8 mouse cellular contexts compared by ENCODE assay signal in genomic region chr2:93975526-93976435, GRCm38 (mm10). TPM values are rescaled to one million over a fixed set of nuclear protein-coding genes. Genes with fewer than 3 reads are reported as not detected.
A peak's percentile ranks its signal among the peaks of the same experiment; 100 is the strongest.
DNase-seq lines count a peak whose midpoint lies in the region; ATAC-seq lines count a peak whose summit lies in the region.

No protein-coding gene starts in this region.

- WGBS in kidney, embryonic 16.5 days, result 19% methylated on average over 21 of the region's 21 CpGs
- 20% methylated on average over 21 of the region's 21 CpGs for WGBS in neural tube, embryonic 12.5 days

- ATAC-seq in kidney, embryonic 16.5 days (ENCODE audit: low FRiP score, low TSS enrichment), result peak; percentile 17
- peak; percentile 37 for ATAC-seq in inflammation-experienced regulatory T-cells, adult 6 months
- peak; percentile 43 for ATAC-seq in neural tube, embryonic 12.5 days (ENCODE audit: low FRiP score, low read depth)
- ATAC-seq in erythroblast, adult 5-6 weeks (replicated peaks; ENCODE audit: low FRiP score, poor library complexity, severe bottlenecking), result no peak

- peak overlapping the region; percentile 66 for H3K9ac ChIP-seq in kidney, embryonic 16.5 days (replicated peaks; ENCODE audit: low read length)
- peak overlapping the region; percentile 64 for H3K9ac ChIP-seq in neural tube, embryonic 12.5 days

- H3K4me2 ChIP-seq in kidney, embryonic 16.5 days (replicated peaks; ENCODE audit: low read depth, low read length), result peak overlapping the region; percentile 85
- H3K4me2 ChIP-seq in neural tube, embryonic 12.5 days (replicated peaks), result peak overlapping the region; percentile 88

- H3K27me3 ChIP-seq in kidney, embryonic 16.5 days (ENCODE audit: insufficient read depth, low read length), result peaks cover 5% of the 10 kb centered on the region; the same call in 1 of the 2 replicates
- no peaks in the 10 kb centered on the region; the same call in 1 of the 2 replicates for H3K27me3 ChIP-seq in neural tube, embryonic 12.5 days (replicated peaks)

- DNase-seq in kidney, postnatal 4 days, result no peak
- peak; percentile 65 for DNase-seq in embryo, embryonic 10 days (ENCODE audit: low spot score)
- no peak for DNase-seq in urinary bladder, postnatal 36 days (ENCODE audit: low spot score in 2 of 2)
- DNase-seq in kidney, postnatal 10 days, result no peak

- peaks cover 8% of the 10 kb centered on the region; the same call in 1 of the 2 replicates for H3K36me3 ChIP-seq in kidney, embryonic 16.5 days (ENCODE audit: insufficient read depth, low read length)
- peaks cover 16% of the 10 kb centered on the region for H3K36me3 ChIP-seq in neural tube, embryonic 12.5 days

- peak overlapping the region; percentile 49 for H3K4me3 ChIP-seq in kidney, embryonic 16.5 days (ENCODE audit: low read length)
- H3K4me3 ChIP-seq in neural tube, embryonic 12.5 days, result peak overlapping the region; percentile 39

- peaks cover 21% of the 10 kb centered on the region for H3K4me1 ChIP-seq in kidney, embryonic 16.5 days (ENCODE audit: insufficient read depth, low read length)
- peaks cover 23% of the 10 kb centered on the region for H3K4me1 ChIP-seq in neural tube, embryonic 12.5 days

- H3K9me3 ChIP-seq in kidney, embryonic 16.5 days (ENCODE audit: low read length), result no peaks in the 10 kb centered on the region
- H3K9me3 ChIP-seq in neural tube, embryonic 12.5 days, result no peaks in the 10 kb centered on the region

- H3K27ac ChIP-seq in kidney, embryonic 16.5 days (ENCODE audit: low read length), result peak overlapping the region; percentile 59
- H3K27ac ChIP-seq in neural tube, embryonic 12.5 days, result peak overlapping the region; percentile 32; the same call in 1 of the 2 replicates

RNA-seq across cellular contexts. Expression of gene Gm13889, which starts 18.8 kb away (rescaled TPM):
- polyA plus RNA-seq in kidney, embryonic 16.5 days (2015; fragmentation: Nextera tagmentation; extraction: Ambion mirVana), result 9.5 and 10.0 TPM in 2 replicates
- not detected for polyA plus RNA-seq in inflammation-experienced regulatory T-cells, adult 6 months (2017; shearing (Covaris generic))
- polyA plus RNA-seq in neural tube, embryonic 12.5 days (2016; fragmentation: Nextera tagmentation; extraction: Ambion mirVana), result 11.6 and 12.6 TPM in 2 replicates
- total RNA-seq in erythroblast, adult 5-6 weeks (2015; ENCODE audit: low replicate concordance), result not detected in 2 replicates
- total RNA-seq in erythroblast, adult 5-6 weeks (2017; ENCODE audit: low replicate concordance), result not detected in 2 replicates

RNA-seq across cellular contexts. Expression of gene Gm27027, which starts 20.4 kb away (rescaled TPM):
- polyA plus RNA-seq in kidney, embryonic 16.5 days (2015; fragmentation: Nextera tagmentation; extraction: Ambion mirVana), result not detected in 2 replicates
- not detected for polyA plus RNA-seq in inflammation-experienced regulatory T-cells, adult 6 months (2017; shearing (Covaris generic))
- polyA plus RNA-seq in neural tube, embryonic 12.5 days (2016; fragmentation: Nextera tagmentation; extraction: Ambion mirVana), result not detected in 2 replicates
- total RNA-seq in erythroblast, adult 5-6 weeks (2015; ENCODE audit: low replicate concordance), result not detected in 2 replicates
- total RNA-seq in erythroblast, adult 5-6 weeks (2017; ENCODE audit: low replicate concordance), result not detected in 2 replicates

RNA-seq across cellular contexts. Expression of gene Alkbh3, which starts 34.8 kb away (rescaled TPM):
- polyA plus RNA-seq in kidney, embryonic 16.5 days (2015; fragmentation: Nextera tagmentation; extraction: Ambion mirVana), result 67.3 and 67.5 TPM in 2 replicates
- polyA plus RNA-seq in inflammation-experienced regulatory T-cells, adult 6 months (2017; shearing (Covaris generic)), result 10 to 100 TPM; 40.6 to 77.2 (median 41.2) TPM
- polyA plus RNA-seq in neural tube, embryonic 12.5 days (2016; fragmentation: Nextera tagmentation; extraction: Ambion mirVana), result 50.5 and 57.6 TPM in 2 replicates
- 16.9 and 23.6 TPM in 2 replicates for total RNA-seq in erythroblast, adult 5-6 weeks (2015; ENCODE audit: low replicate concordance)
- 2.2 and 10.2 TPM in 2 replicates for total RNA-seq in erythroblast, adult 5-6 weeks (2017; ENCODE audit: low replicate concordance)
